Mouse (Mus musculus): Measurements from ENCODE around the gene Rasgef1b. TPM values are rescaled to one million over a fixed set of nuclear protein-coding genes. Genes with fewer than 3 reads are reported as not detected.

The Rasgef1b gene
- polyA plus RNA-seq, 1 experiment from 2014 or later: 81.3 TPM

DNA sequence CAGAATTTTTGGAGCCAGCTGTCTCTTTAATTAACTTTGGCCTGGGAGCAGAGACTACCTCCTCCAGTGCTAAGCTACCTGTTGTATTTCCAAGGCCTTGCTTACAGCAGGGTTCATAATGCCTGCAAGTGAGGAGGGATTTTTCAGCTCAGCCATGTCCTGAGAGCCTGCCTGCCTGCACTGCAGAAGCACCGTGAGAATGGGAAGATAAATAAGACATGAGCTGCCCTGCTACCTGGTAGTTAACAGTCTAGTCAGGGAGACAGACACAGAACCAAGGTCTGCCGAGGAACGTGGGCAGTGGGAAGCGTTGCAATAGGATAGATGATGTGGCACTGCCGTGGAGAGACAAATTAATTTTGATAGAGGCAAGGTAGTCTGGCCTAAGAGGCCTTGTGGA lies 277.4 kb downstream of the Rasgef1b start:
- Histone ChIP-seq H3K27ac (no peak overlapping the region), H3K36me3 (ENCODE audit: poor library complexity, severe bottlenecking) (no peaks in the 10 kb centered on the region), H3K4me1 (peaks cover 25% of the 10 kb centered on the region), H3K27me3 (no peaks in the 10 kb centered on the region), H3K4me3 (no peak overlapping the region), H3K9ac (no peak overlapping the region), H3K4me2 (no peak overlapping the region), H3K9me3 (replicated peaks) (no peaks in the 10 kb centered on the region)
- no peak for ATAC-seq
- WGBS: 51% methylated on average over 5 of the region's 5 CpGs

DNA sequence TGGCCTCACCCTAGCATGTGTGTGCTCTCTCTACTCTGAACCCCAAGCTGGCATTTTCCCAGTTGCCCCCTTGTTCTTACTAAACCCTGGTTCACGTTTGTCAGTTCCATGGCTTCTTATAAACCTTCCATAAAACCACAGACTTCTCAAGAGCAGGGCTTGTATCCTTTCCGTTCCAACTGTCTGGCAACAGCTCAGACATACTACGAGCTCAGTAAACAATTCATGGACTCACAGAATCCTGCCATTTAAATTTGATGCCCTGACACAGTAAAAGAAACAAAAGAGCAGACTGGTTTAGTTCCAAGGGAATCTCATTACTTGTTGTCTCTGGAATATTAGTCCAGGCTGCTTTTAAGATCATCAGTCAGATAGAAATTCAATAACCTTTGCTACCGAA lies 277.9 kb downstream of the Rasgef1b start:
- H3K36me3 ChIP-seq (ENCODE audit: poor library complexity, severe bottlenecking): no peaks in the 10 kb centered on the region
- no peak overlapping the region for H3K9ac ChIP-seq
- ATAC-seq: no peak
- 34% methylated on average over 4 of the region's 4 CpGs for WGBS
- 0 out of 2 replicates have a peak overlapping the region, but pooled peaks have one; percentile 38 for H3K27ac ChIP-seq
- H3K27me3 ChIP-seq: no peaks in the 10 kb centered on the region
- H3K4me2 ChIP-seq: no peak overlapping the region
- H3K4me1 ChIP-seq: peaks cover 25% of the 10 kb centered on the region
- H3K9me3 ChIP-seq (replicated peaks): no peaks in the 10 kb centered on the region
- H3K4me3 ChIP-seq: no peak overlapping the region

DNA sequence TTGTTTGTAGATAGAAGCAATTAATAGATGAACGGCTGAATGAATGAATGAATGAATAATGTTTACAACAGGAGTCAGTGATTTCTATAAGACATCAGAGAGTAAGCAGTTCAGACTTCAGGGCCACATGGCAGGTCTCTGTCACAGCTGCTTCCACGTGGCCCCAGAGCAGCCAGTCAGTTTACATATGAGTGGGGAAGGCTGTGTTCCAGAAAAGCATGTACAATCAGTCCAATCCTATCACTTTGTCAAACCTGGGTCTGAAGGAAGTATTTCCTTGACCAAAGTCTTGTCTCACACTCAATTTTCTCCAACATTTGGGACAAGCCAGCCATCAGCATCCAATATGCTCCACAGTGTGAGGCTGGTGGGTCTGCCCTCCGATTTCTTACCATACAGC lies 278.4 kb downstream of the Rasgef1b start:
- ATAC-seq: no peak
- Histone ChIP-seq H3K27me3 (no peaks in the 10 kb centered on the region), H3K4me1 (peaks cover 25% of the 10 kb centered on the region), H3K36me3 (ENCODE audit: poor library complexity, severe bottlenecking) (no peaks in the 10 kb centered on the region), H3K9me3 (replicated peaks) (no peaks in the 10 kb centered on the region), H3K9ac (no peak overlapping the region), H3K4me3 (no peak overlapping the region), H3K4me2 (no peak overlapping the region), H3K27ac (0 out of 2 replicates have a peak overlapping the region, but pooled peaks have one; percentile 38)
- 78% methylated on average over 3 of the region's 3 CpGs for WGBS

DNA sequence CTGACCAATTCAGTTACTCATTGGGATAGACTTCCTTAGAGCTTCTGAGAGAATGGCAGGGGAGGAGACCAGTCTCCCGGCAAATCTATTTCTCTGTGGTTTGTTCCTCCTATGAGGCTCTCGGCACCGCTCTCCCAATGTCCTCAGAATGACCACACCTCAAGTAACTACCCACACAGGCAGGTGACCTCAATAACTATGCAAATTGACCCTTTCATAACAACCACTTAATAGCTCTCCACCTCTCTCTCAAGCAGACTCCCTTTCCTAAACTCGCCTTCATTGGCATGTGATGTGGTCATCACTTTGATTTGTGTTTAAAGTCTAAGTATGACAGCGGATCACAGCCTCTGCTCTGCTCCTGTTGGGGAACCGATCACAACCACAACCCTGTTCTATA lies 281.4 kb downstream of the Rasgef1b start:
- H3K36me3 ChIP-seq (ENCODE audit: poor library complexity, severe bottlenecking): no peaks in the 10 kb centered on the region
- no peak overlapping the region for H3K9ac ChIP-seq
- H3K27me3 ChIP-seq: no peaks in the 10 kb centered on the region
- no peak for ATAC-seq
- WGBS: 98% methylated on average over 6 of the region's 6 CpGs
- H3K27ac ChIP-seq: no peak overlapping the region
- H3K4me1 ChIP-seq: peaks cover 29% of the 10 kb centered on the region
- H3K4me3 ChIP-seq: no peak overlapping the region
- no peaks in the 10 kb centered on the region for H3K9me3 ChIP-seq (replicated peaks)
- no peak overlapping the region for H3K4me2 ChIP-seq

DNA sequence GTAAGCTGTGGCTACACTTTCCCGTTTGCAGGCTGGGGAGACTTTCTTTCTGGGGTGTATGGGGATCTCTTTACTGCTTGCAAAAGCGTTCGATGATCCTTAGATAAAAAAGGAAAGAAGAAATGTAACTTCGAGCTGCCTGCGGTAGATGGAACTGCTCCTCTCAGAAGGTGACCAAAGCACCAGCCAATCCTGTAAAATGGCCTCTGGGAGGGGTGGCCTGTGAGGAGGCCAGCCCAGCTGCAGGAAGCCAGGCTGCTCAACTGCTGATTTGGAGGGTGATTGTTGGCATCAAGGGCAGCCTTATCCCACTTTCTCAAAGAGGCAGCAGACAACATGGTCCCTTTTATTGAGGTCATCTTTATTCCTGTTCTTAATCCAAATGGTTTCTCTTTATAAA lies 283.6 kb downstream of the Rasgef1b start:
- 73% methylated on average over 5 of the region's 5 CpGs for WGBS
- no peak for ATAC-seq
- Histone ChIP-seq H3K4me3 (no peak overlapping the region), H3K27me3 (no peaks in the 10 kb centered on the region), H3K36me3 (ENCODE audit: poor library complexity, severe bottlenecking) (no peaks in the 10 kb centered on the region), H3K4me1 (peaks cover 9% of the 10 kb centered on the region), H3K9ac (no peak overlapping the region), H3K4me2 (no peak overlapping the region), H3K9me3 (replicated peaks) (no peaks in the 10 kb centered on the region), H3K27ac (no peak overlapping the region)

DNA sequence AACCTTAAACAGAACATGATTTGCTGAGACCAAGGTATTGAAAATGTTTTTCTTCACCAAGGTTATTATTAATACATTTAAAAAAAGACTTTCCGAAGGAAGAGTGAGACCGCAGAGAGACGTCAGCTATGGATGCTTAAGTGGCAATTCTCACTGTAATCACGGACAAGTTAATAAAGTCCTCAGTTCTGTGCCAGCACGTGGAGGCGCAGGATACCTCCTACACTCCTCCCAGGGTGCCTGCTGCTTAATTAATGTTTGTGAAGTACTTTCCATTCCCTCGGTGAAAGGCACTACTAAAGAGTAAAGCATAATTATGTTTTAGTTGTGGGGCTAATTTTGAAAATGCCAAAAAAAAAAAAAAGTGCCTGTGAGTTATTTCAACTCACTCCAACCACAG lies 284.1 kb downstream of the Rasgef1b start:
- Histone ChIP-seq H3K4me2 (no peak overlapping the region), H3K36me3 (ENCODE audit: poor library complexity, severe bottlenecking) (no peaks in the 10 kb centered on the region), H3K4me3 (no peak overlapping the region), H3K4me1 (peaks cover 9% of the 10 kb centered on the region), H3K27me3 (no peaks in the 10 kb centered on the region), H3K9ac (no peak overlapping the region), H3K9me3 (replicated peaks) (no peaks in the 10 kb centered on the region), H3K27ac (no peak overlapping the region)
- no peak for ATAC-seq
- WGBS: 40% methylated on average over 7 of the region's 7 CpGs

DNA sequence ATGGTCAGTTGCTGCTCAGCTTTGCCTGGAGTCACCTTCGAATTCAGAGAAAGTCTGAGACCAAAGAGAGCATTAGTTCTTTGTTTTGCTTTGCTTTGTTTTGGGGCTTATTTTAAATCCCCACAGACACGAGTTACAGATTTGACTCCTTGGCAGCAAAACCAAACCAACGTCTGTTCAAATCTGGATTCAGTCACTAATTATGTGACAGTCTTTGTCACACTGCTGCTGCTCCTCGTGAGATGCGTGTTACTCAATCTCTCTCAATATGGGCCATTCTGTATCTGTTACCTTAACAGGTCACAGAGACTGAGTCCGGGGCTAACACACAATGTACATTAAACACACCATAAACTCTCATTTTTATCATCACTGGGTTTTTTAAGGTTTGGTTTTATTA lies 288.8 kb downstream of the Rasgef1b start:
- 41% methylated on average over 6 of the region's 6 CpGs for WGBS
- H3K27ac ChIP-seq: no peak overlapping the region
- H3K4me1 ChIP-seq: peaks cover 9% of the 10 kb centered on the region
- no peaks in the 10 kb centered on the region for H3K9me3 ChIP-seq (replicated peaks)
- H3K4me3 ChIP-seq: no peak overlapping the region
- no peak for ATAC-seq
- H3K36me3 ChIP-seq (ENCODE audit: poor library complexity, severe bottlenecking): no peaks in the 10 kb centered on the region
- no peaks in the 10 kb centered on the region for H3K27me3 ChIP-seq
- H3K4me2 ChIP-seq: no peak overlapping the region
- H3K9ac ChIP-seq: no peak overlapping the region

DNA sequence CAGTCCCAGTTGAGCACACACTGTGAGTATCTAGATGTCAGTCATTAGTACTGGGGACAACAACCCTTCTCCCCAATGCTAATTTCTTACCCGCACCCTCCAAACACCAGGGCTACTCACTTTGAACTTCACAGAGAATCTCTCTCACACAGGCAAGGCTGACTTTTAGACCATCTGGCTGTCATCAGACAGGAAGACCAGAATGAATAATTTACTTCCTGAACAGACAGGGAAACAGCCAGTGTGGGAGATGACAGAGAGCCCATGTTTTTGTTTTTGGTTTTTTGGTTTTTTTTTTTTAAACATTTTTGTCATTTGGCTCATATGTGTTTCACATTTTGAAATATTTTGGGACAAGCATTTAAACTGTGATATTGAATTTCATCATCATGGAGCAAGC lies 290.3 kb downstream of the Rasgef1b start:
- no peak overlapping the region for H3K9ac ChIP-seq
- ATAC-seq: peak; percentile 38; the same call in 1 of the 2 replicates
- 0 out of 2 replicates have a peak, but pooled peaks cover 4% of the 10 kb centered on the region for H3K4me1 ChIP-seq
- no peak overlapping the region for H3K27ac ChIP-seq
- H3K4me2 ChIP-seq: no peak overlapping the region
- peaks cover 3% of the 10 kb centered on the region; the same call in 1 of the 2 replicates for H3K27me3 ChIP-seq
- no peaks in the 10 kb centered on the region for H3K9me3 ChIP-seq (replicated peaks)
- no peaks in the 10 kb centered on the region for H3K36me3 ChIP-seq (ENCODE audit: poor library complexity, severe bottlenecking)
- H3K4me3 ChIP-seq: no peak overlapping the region
- WGBS: 61% methylated on average over 1 of the region's 1 CpGs

DNA sequence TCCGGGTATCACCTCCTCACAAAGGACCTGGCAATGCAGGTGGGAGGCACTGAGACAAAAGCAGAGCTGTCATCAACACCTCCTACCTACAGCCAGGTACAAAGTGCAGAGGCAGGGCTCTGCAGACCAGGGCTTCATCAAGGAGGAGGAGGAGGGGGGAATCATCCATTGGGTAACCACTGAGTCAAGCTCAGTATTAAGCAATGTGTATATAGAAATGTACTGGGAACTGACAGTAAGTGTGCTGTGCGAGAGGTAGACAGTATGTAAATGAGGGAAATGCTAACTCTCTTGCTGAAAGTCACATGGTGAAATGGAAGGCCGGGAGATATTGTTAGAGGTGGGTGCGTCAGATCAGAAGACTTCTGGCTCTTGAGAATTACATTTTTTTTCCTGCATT lies 294.6 kb downstream of the Rasgef1b start:
- peaks cover 3% of the 10 kb centered on the region; the same call in 1 of the 2 replicates for H3K27me3 ChIP-seq
- no peak overlapping the region for H3K4me3 ChIP-seq
- no peaks in the 10 kb centered on the region for H3K9me3 ChIP-seq (replicated peaks)
- 0 out of 2 replicates have a peak, but pooled peaks cover 4% of the 10 kb centered on the region for H3K4me1 ChIP-seq
- ATAC-seq: no peak
- WGBS: 90% methylated on average over 4 of the region's 4 CpGs
- H3K36me3 ChIP-seq (ENCODE audit: poor library complexity, severe bottlenecking): no peaks in the 10 kb centered on the region
- no peak overlapping the region for H3K4me2 ChIP-seq
- no peak overlapping the region for H3K27ac ChIP-seq
- H3K9ac ChIP-seq: no peak overlapping the region

DNA sequence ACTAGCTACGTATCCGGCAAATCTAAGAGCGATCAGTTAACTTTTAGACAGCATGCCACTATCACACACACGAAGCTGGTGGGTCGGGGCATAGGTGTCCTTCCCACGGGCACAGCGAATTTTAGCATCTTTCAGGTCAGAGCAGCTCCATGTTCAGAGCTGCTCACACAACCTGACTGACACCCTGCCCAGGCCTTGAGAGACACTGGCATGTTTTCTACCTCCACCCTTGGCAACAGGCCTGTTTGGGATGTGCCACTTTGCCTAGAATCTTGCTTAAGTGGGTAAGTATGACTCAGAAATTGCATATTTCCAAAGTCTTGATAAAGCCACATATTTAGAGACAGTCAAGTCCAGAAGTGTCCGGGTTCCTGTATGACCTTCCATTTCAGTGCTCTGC lies 296.4 kb downstream of the Rasgef1b start:
- no peak overlapping the region for H3K4me2 ChIP-seq
- no peaks in the 10 kb centered on the region for H3K9me3 ChIP-seq (replicated peaks)
- H3K4me3 ChIP-seq: no peak overlapping the region
- H3K9ac ChIP-seq: no peak overlapping the region
- no peak for ATAC-seq
- H3K36me3 ChIP-seq (ENCODE audit: poor library complexity, severe bottlenecking): no peaks in the 10 kb centered on the region
- peaks cover 3% of the 10 kb centered on the region; the same call in 1 of the 2 replicates for H3K27me3 ChIP-seq
- H3K4me1 ChIP-seq: no peaks in the 10 kb centered on the region
- WGBS: 94% methylated on average over 8 of the region's 8 CpGs
- no peak overlapping the region for H3K27ac ChIP-seq

DNA sequence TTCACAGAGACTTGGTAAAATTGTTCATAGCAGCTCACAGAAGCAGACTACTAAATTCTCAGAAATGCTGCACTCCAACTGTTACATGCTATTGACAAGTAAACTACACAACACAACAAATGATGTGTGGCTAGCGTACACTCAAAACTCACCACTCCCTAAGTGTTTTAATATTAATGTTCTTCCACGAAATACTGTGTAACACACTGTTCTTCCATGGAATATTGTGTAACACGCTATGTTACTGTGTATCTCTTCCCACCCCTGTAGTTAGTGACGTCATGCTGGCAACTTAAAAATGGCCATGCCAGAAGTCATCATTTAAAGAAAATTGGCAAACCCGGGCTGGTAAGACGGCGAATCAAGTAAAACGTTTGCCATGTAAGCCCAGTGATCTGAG lies 299.6 kb downstream of the Rasgef1b start:
- Histone ChIP-seq H3K4me2 (no peak overlapping the region), H3K36me3 (ENCODE audit: poor library complexity, severe bottlenecking) (no peaks in the 10 kb centered on the region), H3K4me3 (no peak overlapping the region), H3K4me1 (no peaks in the 10 kb centered on the region), H3K27ac (no peak overlapping the region), H3K9ac (no peak overlapping the region), H3K27me3 (peaks cover 3% of the 10 kb centered on the region; the same call in 1 of the 2 replicates), H3K9me3 (replicated peaks) (no peaks in the 10 kb centered on the region)
- no peak for ATAC-seq
- 91% methylated on average over 8 of the region's 8 CpGs for WGBS

DNA sequence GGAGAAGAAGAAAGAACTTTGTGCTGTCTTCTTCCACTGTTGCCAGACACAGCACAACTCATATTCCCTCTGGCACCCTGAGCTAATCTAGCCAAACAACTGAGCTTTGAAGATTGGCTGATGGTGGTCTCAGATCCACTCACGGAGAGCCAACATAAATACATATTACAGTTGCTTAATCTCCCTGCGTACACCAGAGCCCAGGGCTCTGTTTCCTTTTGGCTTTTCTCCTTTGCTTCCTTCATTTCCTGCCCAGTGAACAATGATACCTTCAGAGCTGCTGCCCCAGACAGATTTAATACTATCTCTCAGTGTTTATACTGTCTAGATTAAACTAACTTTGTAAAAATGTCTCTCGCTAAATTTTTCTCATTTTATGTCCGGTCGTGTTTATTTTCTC lies 300.2 kb downstream of the Rasgef1b start:
- no peaks in the 10 kb centered on the region for H3K9me3 ChIP-seq (replicated peaks)
- 83% methylated on average over 5 of the region's 5 CpGs for WGBS
- H3K27ac ChIP-seq: no peak overlapping the region
- no peak for ATAC-seq
- H3K4me3 ChIP-seq: no peak overlapping the region
- no peak overlapping the region for H3K9ac ChIP-seq
- no peaks in the 10 kb centered on the region for H3K27me3 ChIP-seq
- no peak overlapping the region for H3K4me2 ChIP-seq
- H3K36me3 ChIP-seq (ENCODE audit: poor library complexity, severe bottlenecking): no peaks in the 10 kb centered on the region
- H3K4me1 ChIP-seq: no peaks in the 10 kb centered on the region

DNA sequence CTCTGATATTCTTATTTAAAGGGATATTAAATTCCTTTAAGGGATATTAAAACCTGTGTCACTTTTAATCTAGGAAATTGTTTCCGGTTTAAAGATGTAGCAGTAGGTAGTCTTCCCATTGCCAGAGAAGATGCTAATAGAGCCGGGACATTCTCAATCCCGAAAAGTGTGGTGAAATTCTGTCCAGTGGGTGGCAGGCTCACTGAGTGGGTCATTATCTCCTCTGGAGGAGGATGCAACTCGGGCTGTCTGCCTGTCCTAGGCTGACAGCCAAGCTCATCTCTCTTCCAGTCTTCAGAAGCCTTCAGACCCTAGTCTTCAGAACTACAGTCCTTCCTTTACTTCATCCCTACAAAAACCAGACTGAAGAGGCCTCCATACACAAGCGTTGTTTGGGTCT lies 305.6 kb downstream of the Rasgef1b start:
- H3K9me3 ChIP-seq (replicated peaks): no peaks in the 10 kb centered on the region
- H3K4me1 ChIP-seq: no peaks in the 10 kb centered on the region
- no peaks in the 10 kb centered on the region for H3K36me3 ChIP-seq (ENCODE audit: poor library complexity, severe bottlenecking)
- no peak overlapping the region for H3K9ac ChIP-seq
- no peak overlapping the region for H3K27ac ChIP-seq
- no peak overlapping the region for H3K4me3 ChIP-seq
- ATAC-seq: no peak
- H3K27me3 ChIP-seq: no peaks in the 10 kb centered on the region
- 88% methylated on average over 5 of the region's 5 CpGs for WGBS
- no peak overlapping the region for H3K4me2 ChIP-seq

Data from forebrain, embryonic 13.5 days (tissue).